Mouse (Mus musculus) hindbrain, embryonic 11.5 days (tissue): ENCODE results near the gene Sgsm2. TPM values are rescaled to one million over a fixed set of nuclear protein-coding genes. Genes with fewer than 3 reads are reported as not detected.
A peak's percentile ranks its signal among the peaks of the same experiment; 100 is the strongest.

Experiments used
- ATAC-seq: fragments of 200-750 bp; cut with Nextera tagmentation; 2 replicates; pipeline ENCODE4 v1.8.0; 2017; ENCODE audit warnings: mild to moderate bottlenecking, moderate TSS enrichment, moderate library complexity; ENCODE audit not compliant: low FRiP score
- DNase-seq: peaks from one replicate; pipeline ENCODE4 v3.0.0-alpha.2; 2015; ENCODE audit warnings: low spot score
- H3K27ac ChIP-seq: fragments of 300-500 bp; sonication (generic); 2 replicates; pipeline ENCODE4 v1.5.1; 2014; ENCODE audit warnings: mild to moderate bottlenecking, low read depth, low read length
- H3K27me3 ChIP-seq: fragments of 300-500 bp; sonication (generic); 2 replicates; pipeline ENCODE4 v1.6.1; 2014; ENCODE audit warnings: mild to moderate bottlenecking, low read length, moderate library complexity, mixed read lengths; ENCODE audit not compliant: control insufficient read depth, insufficient read depth
- H3K36me3 ChIP-seq: fragments of 300-500 bp; sonication (generic); 2 replicates; pipeline ENCODE4 v1.6.1; 2014; ENCODE audit warnings: mild to moderate bottlenecking, low read length, moderate library complexity, mixed read lengths; ENCODE audit not compliant: control insufficient read depth, insufficient read depth
- H3K4me1 ChIP-seq: fragments of 300-500 bp; sonication (generic); replicated peaks from 2 replicates; pipeline ENCODE4 v1.6.1; 2014; ENCODE audit warnings: low read length, mixed read lengths; ENCODE audit not compliant: control insufficient read depth, insufficient read depth
- H3K4me2 ChIP-seq: fragments of 300-500 bp; sonication (generic); replicated peaks from 2 replicates; pipeline ENCODE4 v1.6.1; 2014; ENCODE audit warnings: mild to moderate bottlenecking, low read depth, low read length
- H3K4me3 ChIP-seq: fragments of 300-500 bp; sonication (generic); 2 replicates; pipeline ENCODE4 v1.5.1; 2014; ENCODE audit warnings: low read depth, low read length
- H3K9ac ChIP-seq: fragments of 300-500 bp; sonication (generic); 2 replicates; pipeline ENCODE4 v1.6.1; 2014; ENCODE audit warnings: low read depth, low read length
- H3K9me3 ChIP-seq: fragments of 300-500 bp; sonication (generic); 2 replicates; pipeline ENCODE4 v1.6.1; 2016; ENCODE audit warnings: low read length; ENCODE audit not compliant: control insufficient read depth
- WGBS: fragments of 180-500 bp; shearing (Covaris S2); extraction: QIAGEN DNeasy Blood & Tissue Kit; methylation state at CpG from one replicate; pipeline ENCODE4 v1.1.7; 2014; 5-methylcytosine and 5-hydroxymethylcytosine counted together
- polyA plus RNA-seq: library from polyadenylated mRNA; unstranded; fragments of >200 nt; fragmentation: Nextera tagmentation; extraction: Ambion mirVana; gene quantifications from 2 replicates; pipeline ENCODE4 v1.2.1, GENCODE M21; 2014

Sgsm2 gene
- polyA plus RNA-seq, 1 experiment from 2014 or later, result 6.3 TPM

GRCm38 (mm10) chr11:74863471-74863870 is 33.4 kb downstream of the Sgsm2 start:
- Histone ChIP-seq H3K27me3 (no peaks in the 10 kb centered on the region), H3K4me3 (no peak overlapping the region), H3K4me2 (no peak overlapping the region), H3K9ac (no peak overlapping the region), H3K4me1 (no peaks in the 10 kb centered on the region), H3K27ac (no peak overlapping the region), H3K9me3 (no peaks in the 10 kb centered on the region), H3K36me3 (no peaks in the 10 kb centered on the region)
- WGBS, result 30% methylated on average over 11 of the region's 11 CpGs
- peak; percentile 43 for DNase-seq
- no peak for ATAC-seq

- 85% methylated on average over 5 of the region's 5 CpGs for WGBS
- no peak for ATAC-seq
- no peak overlapping the region for H3K4me3 ChIP-seq
- H3K9me3 ChIP-seq, result no peaks in the 10 kb centered on the region
- no peak for DNase-seq
- H3K4me2 ChIP-seq, result no peak overlapping the region
- no peaks in the 10 kb centered on the region for H3K27me3 ChIP-seq
- H3K4me1 ChIP-seq, result no peaks in the 10 kb centered on the region
- no peaks in the 10 kb centered on the region for H3K36me3 ChIP-seq
- H3K27ac ChIP-seq, result no peak overlapping the region
- H3K9ac ChIP-seq, result no peak overlapping the region
These were observed 34.7 kb downstream of the Sgsm2 start for GRCm38 (mm10) chr11:74862129-74862528.

- Histone ChIP-seq H3K27ac (no peak overlapping the region), H3K4me2 (no peak overlapping the region), H3K9ac (no peak overlapping the region), H3K36me3 (no peaks in the 10 kb centered on the region), H3K9me3 (no peaks in the 10 kb centered on the region), H3K4me3 (no peak overlapping the region), H3K27me3 (no peaks in the 10 kb centered on the region), H3K4me1 (no peaks in the 10 kb centered on the region)
- 85% methylated on average over 9 of the region's 9 CpGs for whole genome bisulfite sequencing
- no peak for ATAC-seq
- DNase-seq, result no peak
These were observed 39.1 kb downstream of the Sgsm2 start for GRCm38 (mm10) chr11:74857756-74858155.

- ATAC-seq, result no peak
- no peak overlapping the region for H3K4me3 ChIP-seq
- WGBS, result 87% methylated on average over 14 of the region's 14 CpGs
- H3K9ac ChIP-seq, result no peak overlapping the region
- no peak overlapping the region for H3K4me2 ChIP-seq
- H3K36me3 ChIP-seq, result no peaks in the 10 kb centered on the region
- no peak overlapping the region for H3K27ac ChIP-seq
- H3K27me3 ChIP-seq, result no peaks in the 10 kb centered on the region
- H3K4me1 ChIP-seq, result no peaks in the 10 kb centered on the region
- DNase-seq, result no peak
- no peaks in the 10 kb centered on the region for H3K9me3 ChIP-seq
These were observed 45.7 kb downstream of the Sgsm2 start for GRCm38 (mm10) chr11:74850998-74851661.

- H3K9ac ChIP-seq, result no peak overlapping the region
- no peak overlapping the region for H3K4me2 ChIP-seq
- H3K27me3 ChIP-seq, result no peaks in the 10 kb centered on the region
- 4% methylated on average over 13 of the region's 13 CpGs for WGBS
- no peak overlapping the region for H3K27ac ChIP-seq
- H3K4me1 ChIP-seq, result no peaks in the 10 kb centered on the region
- no peaks in the 10 kb centered on the region for H3K9me3 ChIP-seq
- DNase-seq, result peak; percentile 84
- H3K36me3 ChIP-seq, result no peaks in the 10 kb centered on the region
- peak; percentile 72 for ATAC-seq
- no peak overlapping the region for H3K4me3 ChIP-seq
These were observed 48.8 kb downstream of the Sgsm2 start for GRCm38 (mm10) chr11:74847919-74848521.

GRCm38 (mm10) chr11:74845784-74846183 is 51.1 kb downstream of the Sgsm2 start:
- H3K9me3 ChIP-seq, result no peaks in the 10 kb centered on the region
- 81% methylated on average over 3 of the region's 3 CpGs for WGBS
- DNase-seq (no peak), ATAC-seq (no peak)
- no peaks in the 10 kb centered on the region; the same call in 1 of the 2 replicates for H3K4me1 ChIP-seq
- H3K36me3 ChIP-seq, result no peaks in the 10 kb centered on the region
- no peak overlapping the region for H3K27ac ChIP-seq
- no peak overlapping the region for H3K4me2 ChIP-seq
- no peak overlapping the region for H3K4me3 ChIP-seq
- H3K27me3 ChIP-seq, result no peaks in the 10 kb centered on the region
- no peak overlapping the region for H3K9ac ChIP-seq

GRCm38 (mm10) chr11:74843761-74844160 is 53.1 kb downstream of the Sgsm2 start:
- H3K4me2 ChIP-seq, result no peak overlapping the region
- H3K9me3 ChIP-seq, result no peaks in the 10 kb centered on the region
- no peaks in the 10 kb centered on the region for H3K27me3 ChIP-seq
- WGBS, result 70% methylated on average over 5 of the region's 5 CpGs
- no peaks in the 10 kb centered on the region; the same call in 1 of the 2 replicates for H3K4me1 ChIP-seq
- ATAC-seq, result no peak
- H3K9ac ChIP-seq, result no peak overlapping the region
- H3K36me3 ChIP-seq, result no peaks in the 10 kb centered on the region
- no peak overlapping the region for H3K4me3 ChIP-seq
- H3K27ac ChIP-seq, result no peak overlapping the region
- DNase-seq, result no peak

GRCm38 (mm10) chr11:74843435-74843714 is 53.5 kb downstream of the Sgsm2 start:
- H3K9me3 ChIP-seq, result no peaks in the 10 kb centered on the region
- no peak overlapping the region for H3K4me2 ChIP-seq
- no peak for DNase-seq
- H3K4me3 ChIP-seq, result no peak overlapping the region
- H3K27ac ChIP-seq, result no peak overlapping the region
- H3K4me1 ChIP-seq, result no peaks in the 10 kb centered on the region; the same call in 1 of the 2 replicates
- H3K36me3 ChIP-seq, result no peaks in the 10 kb centered on the region
- ATAC-seq, result no peak
- WGBS, result 81% methylated on average over 2 of the region's 2 CpGs
- H3K9ac ChIP-seq, result no peak overlapping the region
- no peaks in the 10 kb centered on the region for H3K27me3 ChIP-seq
